Mouse (Mus musculus) hematopoietic stem cell, adult 5-6 weeks (primary cell): Measurements from ENCODE around the gene Actbl2. TPM values are rescaled to one million over a fixed set of nuclear protein-coding genes. Genes with fewer than 3 reads are reported as not detected.

ENCODE experiments used
- ATAC-seq, 2 experiments: fragments of 125-278 bp in 1 of 2; replicated peaks in 1 of 2; 2 replicates each; pipeline ENCODE4 v1.8.0; 2016 to 2017; ENCODE audit warnings: inconsistent platforms in 2 of 2, mild to moderate bottlenecking in 2 of 2, moderate number of reproducible peaks in 2 of 2, low read depth in 1 of 2, moderate TSS enrichment in 1 of 2; ENCODE audit not compliant: low FRiP score in 2 of 2, poor library complexity in 2 of 2, severe bottlenecking in 2 of 2, insufficient read depth in 1 of 2, low TSS enrichment in 1 of 2
- total RNA-seq: library from RNA; stranded (forward); fragments of 172-1452, 232-1000 nt; gene quantifications from 2 replicates; pipeline ENCODE4 v1.2.3, GENCODE M21; 2017

The Actbl2 gene
- not detected in 2 replicates for total RNA-seq

GRCm38 (mm10) chr13:111254713-111255112 is at the start of gene Actbl2:
Gene Actbl2 (plus strand): TSS chr13:111255013.
- ATAC-seq = no peak

GRCm38 (mm10) chr13:111210649-111211378 is 44.0 kb upstream of the Actbl2 start:
- peak; percentile 62 to 81 for ATAC-seq

GRCm38 (mm10) chr13:111228768-111229167 is 26.0 kb upstream of the Actbl2 start:
- ATAC-seq = no peak

DNA sequence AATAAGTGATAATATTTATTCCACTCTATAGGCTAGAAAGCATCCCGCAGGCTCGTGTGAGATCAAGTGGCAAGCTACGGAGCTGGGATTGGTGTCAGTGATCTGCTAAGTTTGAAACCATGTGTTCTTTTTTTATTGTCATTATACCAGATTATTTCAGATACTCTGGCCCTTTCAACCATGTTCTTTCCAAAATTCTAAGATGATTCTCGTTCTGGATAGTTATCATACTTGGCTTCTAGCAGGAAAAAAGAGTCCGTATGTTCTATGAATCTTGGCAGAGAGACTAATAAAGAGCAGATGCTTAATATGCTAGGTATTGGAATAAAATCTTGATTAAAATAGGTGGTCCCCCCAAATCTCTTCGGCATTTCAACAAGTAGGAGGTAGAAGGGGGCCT is 25.3 kb upstream of the Actbl2 start:
- no peak for ATAC-seq

DNA sequence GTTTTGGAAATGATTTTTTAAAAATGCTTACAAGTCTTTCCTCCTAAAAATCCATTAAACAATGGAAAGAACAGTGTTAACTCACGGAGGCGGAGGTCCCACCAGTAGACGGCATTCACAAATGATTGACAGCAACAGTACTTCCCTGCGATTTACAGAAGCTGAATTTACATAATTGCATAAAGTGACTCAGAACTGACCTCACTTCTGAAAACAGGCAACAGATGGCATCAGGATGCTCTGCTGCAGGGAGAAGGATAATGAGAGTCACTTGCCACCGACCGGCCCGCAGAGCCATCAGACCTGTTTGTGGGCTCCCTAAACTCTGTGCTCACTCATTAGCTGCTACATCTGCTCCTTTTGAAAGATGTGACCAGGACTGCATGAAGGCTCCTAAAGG is 22.4 kb upstream of the Actbl2 start:
- ATAC-seq = no peak

DNA sequence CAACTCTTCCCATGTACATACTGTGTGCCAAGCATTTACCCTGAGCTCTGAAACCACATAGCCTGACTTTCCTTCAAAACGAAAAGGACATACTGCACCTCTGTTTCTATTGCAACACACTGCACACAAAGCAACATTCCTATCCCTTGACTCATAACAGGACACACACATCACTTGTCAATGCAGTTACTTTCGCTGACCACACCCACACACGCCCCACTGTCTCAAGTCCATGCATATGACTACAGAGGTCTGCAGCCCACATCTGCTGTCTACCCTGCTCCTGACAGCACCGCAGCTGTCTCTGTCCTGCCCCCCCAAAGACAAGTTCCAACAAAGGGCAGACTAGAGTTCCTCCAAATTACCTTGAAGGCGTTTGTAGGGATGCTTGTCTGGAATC is 21.5 kb upstream of the Actbl2 start:
- no peak for ATAC-seq

DNA sequence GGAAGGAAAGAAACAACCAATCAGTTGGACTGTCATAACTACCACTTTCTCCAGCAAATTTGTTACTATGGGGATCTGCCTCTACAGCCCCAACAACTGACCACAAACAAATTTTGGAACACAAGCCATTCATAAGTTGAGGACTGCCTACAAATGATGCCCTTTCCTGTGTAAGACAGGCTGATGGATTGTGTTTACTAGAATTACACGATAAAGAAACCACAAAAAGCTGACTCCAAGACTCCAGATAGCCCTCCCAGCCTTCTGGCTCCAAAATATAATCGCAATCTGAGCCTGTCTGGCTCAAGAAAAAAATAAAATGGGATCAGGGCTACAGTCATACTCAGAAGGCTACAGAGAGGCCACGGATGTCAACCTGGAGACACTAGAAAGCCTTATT is 20.2 kb upstream of the Actbl2 start:
- ATAC-seq = no peak

GRCm38 (mm10) chr13:111235719-111236166 is 19.1 kb upstream of the Actbl2 start:
- ATAC-seq = no peak

GRCm38 (mm10) chr13:111236461-111236864 is 18.4 kb upstream of the Actbl2 start:
- ATAC-seq = no peak

- ATAC-seq = no peak
These were observed 17.5 kb upstream of the Actbl2 start for GRCm38 (mm10) chr13:111237296-111237695.

DNA sequence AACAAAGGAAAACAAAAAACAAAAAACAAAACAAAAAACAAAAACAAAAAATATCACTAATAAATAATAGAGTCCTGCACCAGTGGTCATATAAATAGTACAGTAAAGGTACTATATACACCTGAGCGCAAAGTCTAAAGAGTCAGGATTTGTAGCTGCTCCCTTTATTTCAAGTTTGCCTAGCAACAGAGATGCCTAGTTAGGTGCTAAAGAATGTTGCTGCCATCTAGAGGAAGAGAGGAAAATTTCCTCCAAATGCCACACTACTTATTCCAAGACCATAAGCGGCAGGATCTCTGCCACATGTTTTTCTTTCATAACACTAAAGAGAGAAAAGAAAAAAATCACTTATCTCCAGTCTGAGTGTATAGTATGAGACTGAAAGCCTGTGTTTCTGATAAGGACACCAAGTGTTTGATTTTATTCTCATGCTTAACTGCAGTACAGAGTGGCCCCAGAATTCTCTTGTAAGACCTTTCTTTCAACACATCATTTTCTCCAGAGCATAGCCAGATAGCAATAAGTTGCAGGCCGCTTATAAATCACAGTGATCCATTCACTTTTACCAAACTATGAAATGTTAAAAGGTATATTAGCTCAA is 16.8 kb upstream of the Actbl2 start:
- peak in 1 of 2 experiments; percentile 53; a peak in 1 of 4 replicates for ATAC-seq

- no peak for ATAC-seq
These were observed 3.7 kb upstream of the Actbl2 start for GRCm38 (mm10) chr13:111251106-111251505.

DNA sequence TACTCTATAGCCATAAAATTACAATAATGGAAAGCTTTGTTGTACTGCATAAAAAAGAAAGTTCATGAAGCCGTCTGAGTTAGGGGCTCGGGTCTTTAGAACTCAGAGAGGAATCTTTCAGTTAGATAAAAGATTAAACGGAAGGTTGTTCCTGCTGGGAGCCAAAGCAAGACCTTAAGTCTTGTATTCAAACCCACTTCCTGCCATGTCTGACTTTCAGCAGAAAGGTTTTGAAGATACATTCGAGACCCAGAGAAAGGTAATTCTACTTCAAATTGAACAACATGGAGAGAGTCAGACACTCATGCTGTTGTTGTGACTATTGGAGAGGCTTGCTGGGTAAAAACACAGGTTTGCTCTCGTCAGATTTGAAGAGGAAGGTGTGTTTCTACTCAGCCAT is 3.0 kb upstream of the Actbl2 start:
- ATAC-seq = no peak

DNA sequence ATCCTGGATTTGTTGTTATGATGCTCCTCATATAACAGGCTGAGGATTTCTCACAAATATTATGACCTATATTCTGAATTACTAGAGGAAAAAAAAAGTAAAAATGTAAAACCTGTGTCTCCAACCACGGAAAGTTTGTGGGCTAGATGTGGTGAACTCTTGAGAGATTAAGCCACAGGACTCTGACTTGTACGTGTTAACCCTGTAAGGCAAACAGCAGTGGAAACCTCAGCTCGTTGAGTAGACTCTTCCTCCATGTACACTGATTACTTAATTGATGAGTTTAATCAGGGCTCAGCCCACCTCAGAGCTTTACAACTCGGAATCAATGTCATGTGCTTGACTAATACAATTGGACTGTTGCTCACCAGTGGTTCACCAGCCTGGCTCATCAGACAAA is 3.2 kb downstream of the Actbl2 start:
- no peak for ATAC-seq

DNA sequence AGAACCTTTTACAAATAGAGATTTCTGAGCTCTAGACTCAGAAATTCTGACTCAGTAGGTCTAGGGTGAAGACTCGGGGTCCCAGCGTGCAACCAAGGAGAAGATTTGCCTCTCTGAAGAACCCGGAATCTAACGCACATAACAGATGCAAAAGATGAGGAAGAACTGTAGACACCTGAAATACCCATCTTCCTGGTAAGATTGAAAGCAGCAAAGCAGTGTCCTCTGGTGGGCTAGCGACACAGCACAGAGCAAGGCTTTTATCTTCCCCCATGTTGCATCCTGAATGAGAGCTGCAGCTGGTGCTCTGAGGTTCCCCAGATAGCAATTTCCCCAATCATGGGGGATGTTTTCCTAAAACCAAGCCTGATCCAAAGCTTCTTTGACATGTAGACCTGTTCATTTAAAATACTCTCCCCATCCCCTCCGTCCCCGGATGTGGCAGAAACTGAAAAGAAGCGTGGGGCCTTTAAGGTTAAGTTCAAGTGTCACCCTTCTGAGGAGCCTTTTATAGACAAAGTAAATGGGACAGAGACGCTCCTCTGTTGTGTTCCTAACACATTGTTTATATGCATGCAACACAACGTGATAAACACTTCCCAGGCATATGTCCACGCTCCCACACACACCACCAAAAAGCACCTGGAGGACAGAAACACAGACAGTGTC is 3.7 kb downstream of the Actbl2 start:
- ATAC-seq = no peak

GRCm38 (mm10) chr13:111259093-111259491 is 4.3 kb downstream of the Actbl2 start:
- ATAC-seq = no peak

GRCm38 (mm10) chr13:111259711-111260110 is 4.9 kb downstream of the Actbl2 start:
- ATAC-seq = no peak

GRCm38 (mm10) chr13:111263186-111263585 is 8.4 kb downstream of the Actbl2 start:
- ATAC-seq = no peak
